Mouse (Mus musculus) brain, embryonic 14.5 days (tissue): Measurements from ENCODE around the gene Glrx2.

Experiments
- CTCF ChIP-seq: fragments of 200-500 bp; IDR thresholded peaks from 2 replicates; pipeline ENCODE4 v1.5.1; 2012; ENCODE audit warnings: inconsistent platforms, mild to moderate bottlenecking, moderate library complexity, borderline replicate concordance; ENCODE audit not compliant: insufficient read depth, insufficient read length; ENCODE audit errors: extremely low read depth
- POLR2A ChIP-seq: fragments of 200-500 bp; IDR thresholded peaks from 2 replicates; pipeline ENCODE4 v1.6.1; 2012; ENCODE audit warnings: mild to moderate bottlenecking, inconsistent platforms, borderline replicate concordance; ENCODE audit not compliant: poor library complexity, insufficient read depth, insufficient read length, severe bottlenecking; ENCODE audit errors: extremely low read depth

- TF ChIP-seq POLR2A (no peak), CTCF (no peak)
Measured at GRCm38 (mm10) chr1:143770444-143771109, 54.4 kb downstream of the Glrx2 start.
